Mouse (Mus musculus) liver, embryonic 12.5 days (tissue): ENCODE data around the gene Sh2d6. TPM values are rescaled to one million over a fixed set of nuclear protein-coding genes. Genes with fewer than 3 reads are reported as not detected.
A peak's percentile ranks its signal among the peaks of the same experiment; 100 is the strongest.
"Not testable (repeated sequence)": the region's sequence is repeated elsewhere in the genome, so short reads cannot be mapped to it uniquely, and the experiment has no call there.

Source experiments
- ATAC-seq: fragments of 200-750 bp; cut with Nextera tagmentation; 2 replicates; pipeline ENCODE4 v1.8.0; 2017; ENCODE audit warnings: moderate number of reproducible peaks, mild to moderate bottlenecking, moderate library complexity
- H3K27ac ChIP-seq: fragments of 300-500 bp; sonication (generic); 2 replicates; pipeline ENCODE4 v1.5.1; 2016; ENCODE audit warnings: mild to moderate bottlenecking
- H3K27me3 ChIP-seq: fragments of 300-500 bp; sonication (generic); replicated peaks from 2 replicates; pipeline ENCODE4 v1.6.1; 2016; ENCODE audit warnings: mild to moderate bottlenecking, moderate library complexity
- H3K36me3 ChIP-seq: fragments of 300-500 bp; sonication (generic); 2 replicates; pipeline ENCODE4 v1.6.1; 2016; ENCODE audit warnings: mild to moderate bottlenecking, moderate library complexity
- H3K4me1 ChIP-seq: fragments of 300-500 bp; sonication (generic); 2 replicates; pipeline ENCODE4 v1.6.1; 2016
- H3K4me2 ChIP-seq: fragments of 300-500 bp; sonication (generic); 2 replicates; pipeline ENCODE4 v1.6.1; 2016; ENCODE audit warnings: mild to moderate bottlenecking, moderate library complexity
- H3K4me3 ChIP-seq: fragments of 300-500 bp; sonication (generic); 2 replicates; pipeline ENCODE4 v1.5.1; 2016; ENCODE audit warnings: mild to moderate bottlenecking, moderate library complexity
- H3K9ac ChIP-seq: fragments of 300-500 bp; sonication (generic); 2 replicates; pipeline ENCODE4 v1.6.1; 2016; ENCODE audit warnings: mild to moderate bottlenecking, moderate library complexity
- H3K9me3 ChIP-seq: fragments of 300-500 bp; sonication (generic); replicated peaks from 2 replicates; pipeline ENCODE4 v1.6.1; 2016; ENCODE audit warnings: mild to moderate bottlenecking, moderate library complexity
- WGBS: fragments of 180-500 bp; shearing (Covaris S2); methylation state at CpG from one replicate; pipeline ENCODE4 v1.1.7; 2016; ENCODE audit not compliant: insufficient replicate concordance; 5-methylcytosine and 5-hydroxymethylcytosine counted together
- polyA plus RNA-seq: library from polyadenylated mRNA; unstranded; fragments of >200 nt; fragmentation: Nextera tagmentation; extraction: Ambion mirVana; gene quantifications from 2 replicates; pipeline ENCODE4 v1.2.1, GENCODE M21; 2016

The Sh2d6 gene
- polyA plus RNA-seq, 1 experiment from 2014 or later, result not detected

DNA sequence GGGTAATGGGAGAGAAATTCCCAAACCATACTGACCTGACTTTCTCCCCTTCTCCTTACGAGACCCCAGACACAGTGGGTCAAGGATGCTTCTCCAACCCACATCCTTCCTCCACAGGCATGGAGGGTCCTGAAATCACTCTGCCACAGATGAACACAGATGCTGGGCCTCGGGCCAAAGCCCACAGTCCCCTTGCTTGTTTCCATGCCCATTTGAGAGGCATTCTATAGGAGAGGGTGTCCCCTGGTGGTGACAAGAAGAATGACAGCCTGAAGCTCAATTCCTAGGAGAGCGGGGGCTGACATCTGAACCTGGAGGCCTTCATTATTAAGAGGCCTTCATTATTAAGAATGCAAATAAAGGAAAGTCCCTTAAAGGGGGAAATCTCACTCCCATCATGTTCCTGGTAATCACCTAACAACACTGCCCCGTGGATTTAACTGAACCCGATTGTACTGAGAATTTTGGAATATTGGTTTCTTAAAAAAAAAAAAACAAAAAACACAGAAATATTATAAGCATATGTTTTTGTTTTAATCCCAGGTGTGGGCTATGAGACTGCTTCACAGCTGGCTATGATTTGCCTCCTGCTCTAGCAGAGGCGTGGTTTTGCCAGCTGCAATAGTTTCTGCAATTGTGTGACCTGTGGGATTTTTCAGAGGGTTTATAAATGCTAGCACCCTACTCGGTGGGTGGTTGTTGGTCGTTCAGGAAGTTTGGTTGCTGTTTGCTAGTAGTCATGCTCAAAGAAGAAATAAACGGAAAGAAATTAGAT lies 12.7 kb upstream of the Sh2d6 start:
- Histone ChIP-seq H3K4me2 (no peak overlapping the region), H3K9me3 (no peaks in the 10 kb centered on the region), H3K27ac (peak overlapping the region; percentile 48; the same call in 1 of the 2 replicates), H3K4me1 (peaks cover 30% of the 10 kb centered on the region), H3K9ac (no peak overlapping the region), H3K27me3 (no peaks in the 10 kb centered on the region), H3K4me3 (no peak overlapping the region), H3K36me3 (no peaks in the 10 kb centered on the region)
- no peak for ATAC-seq
- 37% methylated on average over 9 of the region's 9 CpGs for WGBS

DNA sequence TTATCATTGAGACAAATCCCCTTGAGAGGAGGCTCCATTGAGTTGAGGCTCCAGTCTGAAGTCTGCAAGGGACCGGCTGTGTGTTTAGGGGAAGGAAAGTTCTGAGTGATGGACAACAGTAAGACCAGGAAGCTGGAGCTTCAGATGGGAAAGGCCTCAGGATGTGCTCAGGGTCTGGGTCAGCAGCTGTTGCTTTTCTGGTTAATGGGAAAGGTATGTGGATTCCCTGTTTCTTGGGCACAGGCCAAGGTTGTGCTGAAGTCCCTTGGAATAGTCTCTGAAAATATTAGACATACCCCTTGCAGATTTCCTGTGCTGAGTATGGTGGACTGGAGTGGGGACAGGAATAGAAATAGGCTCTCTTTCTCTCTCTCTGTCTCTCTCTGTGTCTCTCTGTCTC lies 12.0 kb upstream of the Sh2d6 start:
- WGBS, result 57% methylated on average over 1 of the region's 1 CpGs
- not testable (repeated sequence) for H3K27me3 ChIP-seq, H3K9me3 ChIP-seq, H3K4me2 ChIP-seq, H3K36me3 ChIP-seq, H3K27ac ChIP-seq, H3K4me3 ChIP-seq, H3K9ac ChIP-seq, ATAC-seq
- H3K4me1 ChIP-seq, result peaks cover 24% of the 10 kb centered on the region

DNA sequence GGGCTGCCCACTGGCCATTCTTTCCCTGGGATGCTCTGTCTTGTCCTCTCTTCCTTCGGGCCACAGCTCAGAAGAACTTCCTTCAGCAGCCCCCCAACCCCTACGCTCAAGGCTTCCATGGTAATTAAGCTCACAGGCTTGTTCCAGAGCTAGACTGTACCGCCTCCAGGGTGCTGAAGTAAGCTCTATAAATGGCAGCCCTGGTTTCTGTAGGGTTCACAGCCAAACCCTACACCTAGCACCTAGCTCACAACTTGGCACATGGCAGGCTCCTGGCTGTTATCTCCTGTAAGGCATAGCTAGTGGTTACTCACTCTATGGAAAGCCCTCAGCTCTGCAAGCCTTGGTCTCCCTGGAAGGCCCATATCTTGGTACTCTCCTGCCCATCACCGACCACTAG lies 11.1 kb upstream of the Sh2d6 start:
- H3K9ac ChIP-seq, result no peak overlapping the region
- no peaks in the 10 kb centered on the region for H3K9me3 ChIP-seq
- peaks cover 17% of the 10 kb centered on the region for H3K4me1 ChIP-seq
- WGBS, result 60% methylated on average over 4 of the region's 4 CpGs
- no peaks in the 10 kb centered on the region for H3K27me3 ChIP-seq
- no peak overlapping the region for H3K4me2 ChIP-seq
- no peak overlapping the region for H3K4me3 ChIP-seq
- H3K27ac ChIP-seq, result no peak overlapping the region
- no peak for ATAC-seq
- no peaks in the 10 kb centered on the region for H3K36me3 ChIP-seq

DNA sequence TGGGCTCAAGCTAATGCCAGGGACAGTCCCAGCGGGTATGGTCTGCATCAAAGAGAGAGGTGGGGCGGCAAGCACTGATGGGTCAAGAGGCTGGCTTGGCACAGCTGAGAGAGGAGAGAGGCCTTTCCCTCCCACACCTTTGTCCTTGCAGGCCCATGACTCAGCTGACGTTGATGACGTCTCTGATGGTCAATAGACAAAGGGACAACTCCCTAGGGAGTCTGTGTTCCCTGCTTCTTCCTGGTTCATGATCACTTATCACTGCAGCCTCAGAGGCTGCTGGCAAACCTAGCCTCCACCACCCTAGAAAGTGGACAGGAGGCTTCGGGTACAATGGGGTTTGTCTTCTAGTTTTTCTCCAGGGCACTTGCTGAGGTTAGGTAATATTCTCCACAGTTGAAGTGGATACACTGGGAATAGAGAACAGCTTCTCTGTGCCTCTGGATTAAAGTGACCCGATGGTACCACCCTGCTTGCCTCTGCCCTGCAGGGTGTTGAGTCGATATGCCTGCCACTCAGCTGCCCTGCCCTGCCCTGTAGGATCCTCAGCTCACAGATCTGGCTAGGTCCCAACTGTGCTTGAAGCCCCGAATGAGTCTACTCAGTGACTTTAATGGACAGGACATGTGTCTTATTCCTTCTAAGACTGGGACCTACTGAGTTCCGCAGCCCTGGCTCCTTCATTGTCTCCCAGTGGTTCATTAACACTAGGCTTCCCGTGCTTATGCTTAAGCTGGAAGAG lies 7.1 kb upstream of the Sh2d6 start:
- no peaks in the 10 kb centered on the region for H3K27me3 ChIP-seq
- no peaks in the 10 kb centered on the region for H3K4me1 ChIP-seq
- no peak overlapping the region for H3K27ac ChIP-seq
- no peak overlapping the region for H3K9ac ChIP-seq
- no peak overlapping the region for H3K4me3 ChIP-seq
- no peaks in the 10 kb centered on the region for H3K36me3 ChIP-seq
- 67% methylated on average over 10 of the region's 10 CpGs for WGBS
- ATAC-seq, result no peak
- H3K9me3 ChIP-seq, result no peaks in the 10 kb centered on the region
- H3K4me2 ChIP-seq, result no peak overlapping the region

DNA sequence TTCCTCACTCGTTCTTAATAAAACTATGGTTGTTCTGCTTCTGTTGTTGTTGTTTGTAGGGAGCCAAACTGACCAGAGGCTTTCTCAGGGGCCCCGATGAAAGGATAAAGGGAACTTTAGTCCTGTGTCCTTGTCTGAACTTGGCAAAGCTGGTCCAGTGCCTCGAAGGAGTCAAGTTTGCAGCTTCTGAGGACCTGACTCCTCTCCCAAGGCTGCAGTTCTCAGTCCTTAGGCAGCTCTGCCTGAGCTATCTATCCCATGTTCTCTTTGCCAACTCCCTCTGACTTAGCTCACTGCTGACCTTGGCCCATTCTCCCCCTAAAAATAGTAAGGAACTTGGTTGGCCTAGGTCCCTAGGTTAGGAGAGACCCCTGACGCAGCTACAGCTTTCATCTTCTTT lies 5.6 kb upstream of the Sh2d6 start:
- WGBS, result 68% methylated on average over 4 of the region's 4 CpGs
- H3K9me3 ChIP-seq, result no peaks in the 10 kb centered on the region
- 0 out of 2 replicates have a peak, but pooled peaks cover 3% of the 10 kb centered on the region for H3K4me1 ChIP-seq
- H3K4me3 ChIP-seq, result no peak overlapping the region
- no peak overlapping the region for H3K9ac ChIP-seq
- H3K4me2 ChIP-seq, result no peak overlapping the region
- H3K27me3 ChIP-seq, result no peaks in the 10 kb centered on the region
- H3K27ac ChIP-seq, result no peak overlapping the region
- no peaks in the 10 kb centered on the region for H3K36me3 ChIP-seq
- no peak for ATAC-seq

DNA sequence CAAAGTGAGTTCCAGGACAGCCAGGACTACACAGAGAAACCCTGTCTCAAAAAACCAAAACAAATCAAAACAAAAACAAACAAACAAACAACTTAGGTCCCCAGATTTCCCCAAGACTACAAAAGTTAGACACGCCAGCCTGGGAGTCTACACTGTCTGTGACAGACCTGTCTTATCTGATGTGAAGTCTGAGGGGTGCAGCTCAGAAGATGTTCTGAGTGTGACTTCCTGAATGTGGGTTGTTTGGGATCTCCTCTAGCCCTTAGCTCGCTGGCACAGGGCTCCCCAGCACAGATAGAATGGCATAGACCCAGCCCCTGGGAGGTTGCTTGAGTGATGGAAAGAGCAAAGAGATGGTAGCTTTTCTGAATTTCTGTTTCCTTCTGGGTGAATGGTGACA lies 2.7 kb upstream of the Sh2d6 start:
- H3K9me3 ChIP-seq, result no peaks in the 10 kb centered on the region
- H3K27ac ChIP-seq, result no peak overlapping the region
- H3K9ac ChIP-seq, result no peak overlapping the region
- no peak overlapping the region for H3K4me2 ChIP-seq
- 0 out of 2 replicates have a peak, but pooled peaks cover 7% of the 10 kb centered on the region for H3K4me1 ChIP-seq
- no peaks in the 10 kb centered on the region for H3K36me3 ChIP-seq
- H3K27me3 ChIP-seq, result peaks cover 5% of the 10 kb centered on the region; the same call in 1 of the 2 replicates
- no peak for ATAC-seq
- no peak overlapping the region for H3K4me3 ChIP-seq
- WGBS, result 33% methylated on average over 2 of the region's 2 CpGs

DNA sequence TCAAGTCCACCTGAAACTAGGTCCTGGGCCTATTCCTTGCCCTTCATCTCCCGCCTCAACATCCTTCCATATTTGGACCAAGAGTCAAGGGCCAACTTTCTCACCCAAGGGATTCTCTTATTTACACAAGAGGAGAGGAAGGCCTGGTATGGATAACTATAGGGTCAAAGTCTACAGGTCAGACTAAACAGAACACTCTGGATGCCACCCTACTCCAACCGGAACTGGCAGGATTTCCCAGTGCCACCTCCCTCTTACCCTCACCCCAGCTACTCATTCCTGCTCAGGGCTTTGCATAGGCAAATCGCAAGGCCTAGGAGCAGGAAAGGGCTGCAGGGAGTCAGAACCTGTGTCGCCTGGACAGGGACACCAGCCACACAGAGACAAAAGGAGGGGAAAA lies 1.7 kb upstream of the Sh2d6 start:
- H3K9me3 ChIP-seq, result no peaks in the 10 kb centered on the region
- no peak overlapping the region for H3K27ac ChIP-seq
- no peak overlapping the region for H3K4me2 ChIP-seq
- no peak for ATAC-seq
- 64% methylated on average over 4 of the region's 4 CpGs for WGBS
- H3K9ac ChIP-seq, result no peak overlapping the region
- 0 out of 2 replicates have a peak, but pooled peaks cover 7% of the 10 kb centered on the region for H3K4me1 ChIP-seq
- no peak overlapping the region for H3K4me3 ChIP-seq
- peaks cover 5% of the 10 kb centered on the region; the same call in 1 of the 2 replicates for H3K27me3 ChIP-seq
- H3K36me3 ChIP-seq, result no peaks in the 10 kb centered on the region

DNA sequence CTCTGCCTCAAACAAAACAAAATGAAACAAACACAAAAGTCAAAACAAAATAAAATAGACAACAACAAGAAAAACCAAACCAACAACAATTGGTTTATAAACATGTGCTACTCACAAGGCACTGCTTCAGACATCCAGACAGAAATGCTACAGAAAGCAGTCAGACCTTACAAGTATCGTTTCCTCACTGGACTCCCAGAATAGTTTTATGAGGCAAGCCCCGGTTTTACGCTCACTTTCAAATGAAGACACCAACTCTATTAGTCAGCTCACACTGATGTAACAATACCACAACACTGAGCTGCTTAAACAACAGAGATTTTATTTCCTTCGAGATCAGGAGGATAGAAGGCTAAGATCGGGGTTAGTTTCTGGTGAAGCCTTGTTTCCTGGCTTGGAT lies 781 bp upstream of the Sh2d6 start:
- 74% methylated on average over 5 of the region's 5 CpGs for WGBS
- ATAC-seq, result no peak
- no peak overlapping the region for H3K9ac ChIP-seq
- H3K4me2 ChIP-seq, result no peak overlapping the region
- no peaks in the 10 kb centered on the region for H3K36me3 ChIP-seq
- no peak overlapping the region for H3K27ac ChIP-seq
- 0 out of 2 replicates have a peak, but pooled peaks cover 7% of the 10 kb centered on the region for H3K4me1 ChIP-seq
- peaks cover 5% of the 10 kb centered on the region; the same call in 1 of the 2 replicates for H3K27me3 ChIP-seq
- H3K4me3 ChIP-seq, result no peak overlapping the region
- no peaks in the 10 kb centered on the region for H3K9me3 ChIP-seq

DNA sequence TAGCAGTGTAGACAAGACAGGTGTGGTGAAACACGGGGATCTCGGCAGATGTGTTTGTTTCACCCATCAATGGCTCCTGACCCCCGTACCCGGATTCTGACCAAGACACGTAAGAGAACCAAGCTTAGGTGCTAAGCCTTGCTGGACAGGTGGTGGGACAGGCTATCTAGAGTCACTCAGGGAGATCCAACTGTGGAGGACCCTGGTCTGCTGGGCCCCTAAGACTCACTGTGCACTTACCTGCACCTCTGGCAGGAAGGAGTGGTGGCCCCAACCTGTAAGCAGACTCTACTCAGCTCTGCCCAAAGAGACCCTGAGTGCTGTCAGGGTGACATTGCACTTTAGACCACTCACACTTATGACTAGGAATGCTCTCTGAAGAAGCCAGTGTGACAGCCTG lies 603 bp downstream of the Sh2d6 start:
- no peak overlapping the region for H3K27ac ChIP-seq
- 72% methylated on average over 5 of the region's 5 CpGs for WGBS

DNA sequence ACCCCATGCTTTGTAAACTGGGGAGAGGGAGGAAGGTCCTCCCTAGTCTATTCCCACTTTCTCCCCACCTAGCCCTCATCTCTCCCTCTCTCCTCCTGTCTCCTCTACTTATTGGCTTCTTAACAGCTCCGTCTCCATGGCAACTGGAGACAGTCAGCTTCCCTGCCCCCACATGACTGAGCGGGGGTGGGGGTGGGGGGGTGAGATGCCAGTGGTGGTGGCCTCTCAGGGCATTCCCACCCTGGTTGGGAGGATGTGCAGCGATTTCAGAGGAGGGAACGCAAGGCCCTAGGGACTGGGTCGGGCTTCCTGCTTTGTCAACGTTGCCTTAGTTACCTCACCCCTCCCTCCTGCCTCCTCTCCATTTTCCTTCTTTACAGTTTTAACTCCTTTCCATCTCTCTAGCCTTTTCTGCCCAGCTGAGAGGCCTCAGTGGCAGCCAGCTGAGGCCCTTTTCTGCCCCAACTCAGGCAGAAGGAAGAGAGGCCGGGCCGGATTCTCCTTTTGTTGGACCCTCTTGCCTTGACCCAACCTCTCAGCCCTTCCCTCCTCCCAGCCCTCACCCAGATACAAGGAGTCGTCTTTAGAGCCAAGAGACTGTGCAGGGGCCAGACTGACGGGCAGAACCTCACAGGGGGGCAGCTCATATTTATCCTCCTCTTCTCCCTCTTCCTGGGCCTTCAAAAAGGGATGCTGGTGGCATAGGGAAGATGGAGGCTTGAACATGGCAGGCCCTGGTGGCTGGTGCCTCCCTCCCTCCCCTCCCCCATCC lies 1.4 kb downstream of the Sh2d6 start:
- Histone ChIP-seq H3K9me3 (no peaks in the 10 kb centered on the region), H3K9ac (no peak overlapping the region), H3K4me3 (no peak overlapping the region), H3K27me3 (peaks cover 5% of the 10 kb centered on the region; the same call in 1 of the 2 replicates), H3K36me3 (no peaks in the 10 kb centered on the region), H3K4me1 (0 out of 2 replicates have a peak, but pooled peaks cover 7% of the 10 kb centered on the region), H3K4me2 (no peak overlapping the region), H3K27ac (no peak overlapping the region)
- WGBS, result 40% methylated on average over 10 of the region's 10 CpGs
- no peak for ATAC-seq

More for the DNA sequence above, 603 bp downstream of the Sh2d6 start:
- Histone ChIP-seq H3K4me3 (no peak overlapping the region), H3K27me3 (peaks cover 5% of the 10 kb centered on the region; the same call in 1 of the 2 replicates), H3K9me3 (no peaks in the 10 kb centered on the region), H3K9ac (no peak overlapping the region), H3K36me3 (no peaks in the 10 kb centered on the region), H3K4me1 (0 out of 2 replicates have a peak, but pooled peaks cover 7% of the 10 kb centered on the region), H3K4me2 (no peak overlapping the region)
- ATAC-seq, result no peak

DNA sequence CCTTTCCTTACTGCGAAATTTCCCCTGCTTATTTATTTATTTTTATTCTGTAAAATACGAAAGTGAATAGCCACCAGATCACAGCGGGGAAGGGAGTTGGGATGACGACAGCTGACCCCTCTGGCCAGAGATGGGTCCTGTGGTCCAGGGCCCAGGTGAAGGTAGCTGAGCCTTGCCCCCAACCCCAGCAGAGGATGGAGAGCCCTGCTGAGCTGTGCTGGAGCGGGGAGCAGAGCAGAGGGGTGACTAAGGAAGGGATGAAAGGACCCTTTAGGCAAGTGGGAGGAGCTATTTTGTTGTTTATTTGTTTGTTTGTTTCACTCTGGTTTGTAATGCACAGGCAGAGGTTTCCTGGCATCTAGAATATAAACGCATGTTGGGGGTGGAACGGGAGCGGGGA lies 2.2 kb downstream of the Sh2d6 start:
- H3K4me1 ChIP-seq, result 0 out of 2 replicates have a peak, but pooled peaks cover 7% of the 10 kb centered on the region
- H3K4me3 ChIP-seq, result no peak overlapping the region
- H3K36me3 ChIP-seq, result no peaks in the 10 kb centered on the region
- WGBS, result 40% methylated on average over 8 of the region's 8 CpGs
- H3K27me3 ChIP-seq, result peaks cover 5% of the 10 kb centered on the region; the same call in 1 of the 2 replicates
- no peak overlapping the region for H3K9ac ChIP-seq
- no peaks in the 10 kb centered on the region for H3K9me3 ChIP-seq
- H3K4me2 ChIP-seq, result no peak overlapping the region
- no peak for ATAC-seq
- no peak overlapping the region for H3K27ac ChIP-seq
